Mouse (Mus musculus) brown adipose tissue, adult 24 weeks (tissue): ENCODE measurements around the gene Zfp454. TPM values are rescaled to one million over a fixed set of nuclear protein-coding genes. Genes with fewer than 3 reads are reported as not detected.

Source experiments
- H3K27ac ChIP-seq: fragments of 200-500 bp; replicated peaks from 2 replicates; pipeline ENCODE4 v1.5.1; 2012; ENCODE audit warnings: low read depth, mild to moderate bottlenecking, low read length
- H3K4me1 ChIP-seq: fragments of 200-500 bp; 2 replicates; pipeline ENCODE4 v1.6.1; 2012; ENCODE audit warnings: low read length, mixed read lengths; ENCODE audit not compliant: control insufficient read depth, insufficient read depth, insufficient read length
- H3K4me3 ChIP-seq: fragments of 200-500 bp; 2 replicates; pipeline ENCODE4 v1.5.1; 2012; ENCODE audit warnings: low read depth, mild to moderate bottlenecking, low read length, moderate library complexity; ENCODE audit not compliant: insufficient read depth
- polyA plus RNA-seq: library from polyadenylated mRNA; stranded (reverse); fragments of >200 nt; gene quantifications from 2 replicates; pipeline ENCODE4 v1.2.4, GENCODE M21; 2012; ENCODE audit not compliant: missing spikeins, insufficient read depth, insufficient read length

The Zfp454 gene
- polyA plus RNA-seq: 0.75 and 1.6 TPM in 2 replicates

GRCm38 (mm10) chr11:50887390-50888128 lies at the start of gene Zfp454:
Zfp454 (minus strand) TSS chr11:50887651.
- H3K27ac ChIP-seq: no peak within 1 kb of the TSS
- no peaks in the 10 kb centered on the region for H3K4me1 ChIP-seq
- H3K4me3 ChIP-seq: peak within 1 kb of the TSS; percentile 56

DNA sequence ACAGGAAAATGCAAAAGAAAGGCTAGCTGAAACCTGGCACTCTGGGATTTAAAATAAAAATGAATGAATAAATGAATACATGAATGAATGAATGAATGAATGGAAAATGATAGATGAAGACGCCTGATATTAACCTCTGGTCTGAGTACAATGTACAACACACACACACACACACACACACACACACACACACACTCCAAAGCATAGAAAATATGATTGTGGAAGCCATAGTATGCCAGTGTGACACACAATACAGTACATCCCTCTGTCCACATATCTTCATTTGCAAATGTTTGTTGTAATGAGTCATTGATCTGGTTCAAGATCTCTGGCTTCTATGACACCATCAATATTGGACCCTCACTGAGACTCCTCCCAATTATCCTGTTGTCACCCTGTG lies 44.6 kb upstream of the Zfp454 start:
- no peak overlapping the region for H3K27ac ChIP-seq
- no peaks in the 10 kb centered on the region; the same call in 1 of the 2 replicates for H3K4me1 ChIP-seq
- no peak overlapping the region for H3K4me3 ChIP-seq

DNA sequence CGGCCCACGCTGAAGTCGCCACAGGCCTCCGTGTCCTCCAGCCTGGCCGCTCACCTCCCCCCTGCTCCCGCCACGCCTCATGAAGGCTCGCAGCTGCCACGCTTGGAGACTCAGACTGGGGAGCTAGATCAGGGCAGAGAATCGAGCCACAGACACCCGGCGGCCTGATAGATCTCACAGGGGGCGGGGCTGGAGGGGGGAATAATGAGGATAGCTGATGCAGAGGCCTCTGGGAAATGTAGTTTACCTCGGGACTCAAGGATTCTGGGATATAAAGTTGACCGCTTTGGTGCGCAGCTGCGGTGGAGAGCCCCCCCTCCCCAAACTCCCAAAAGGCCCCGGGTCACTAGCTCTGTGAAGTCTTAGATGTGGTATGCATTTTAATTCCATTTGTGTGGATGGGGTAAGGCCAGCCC lies 44.0 kb upstream of the Zfp454 start, which contains the start of gene Zfp354b:
TSS of gene Zfp354b (minus strand) at position 183 of the 416 bp plus-strand sequence.
- H3K4me3 ChIP-seq: peak within 1 kb of the TSS; percentile 93
- no peaks in the 10 kb centered on the region; the same call in 1 of the 2 replicates for H3K4me1 ChIP-seq
- H3K27ac ChIP-seq: peak within 1 kb of the TSS; percentile 40; the same call in 1 of the 2 replicates

GRCm38 (mm10) chr11:50931021-50931420 lies 43.6 kb upstream of the Zfp454 start:
- peak overlapping the region; percentile 40; the same call in 1 of the 2 replicates for H3K27ac ChIP-seq
- H3K4me3 ChIP-seq: peak overlapping the region; percentile 93
- H3K4me1 ChIP-seq: no peaks in the 10 kb centered on the region; the same call in 1 of the 2 replicates

DNA sequence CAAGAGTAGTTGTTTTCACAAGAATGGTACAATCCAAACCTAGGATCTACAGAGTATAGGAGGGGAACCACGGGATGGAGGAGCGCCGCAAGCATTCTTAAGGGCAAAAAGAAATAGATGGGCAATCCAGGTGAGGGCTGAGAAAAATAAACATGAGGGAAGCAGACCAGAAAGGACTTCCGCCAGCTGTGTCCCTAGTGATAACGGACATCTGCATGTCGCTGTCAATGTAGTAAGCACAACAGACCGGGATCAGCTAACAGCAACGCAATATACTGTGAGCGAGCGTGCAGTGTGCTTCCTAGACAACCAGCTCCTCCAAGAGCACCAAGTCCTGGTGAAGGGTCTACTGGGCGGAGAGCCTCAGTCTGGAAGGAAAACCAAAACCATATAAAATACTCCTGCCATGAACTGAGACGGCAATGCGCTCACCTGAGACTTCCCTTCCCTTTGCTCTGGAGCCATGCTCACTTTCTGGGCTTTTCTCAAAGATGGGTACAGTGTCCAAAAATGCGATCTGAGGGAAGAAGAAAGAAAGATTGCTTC lies 43.1 kb upstream of the Zfp454 start:
- Histone ChIP-seq H3K4me3 (peak overlapping the region; percentile 93), H3K4me1 (no peaks in the 10 kb centered on the region; the same call in 1 of the 2 replicates), H3K27ac (no peak overlapping the region)

DNA sequence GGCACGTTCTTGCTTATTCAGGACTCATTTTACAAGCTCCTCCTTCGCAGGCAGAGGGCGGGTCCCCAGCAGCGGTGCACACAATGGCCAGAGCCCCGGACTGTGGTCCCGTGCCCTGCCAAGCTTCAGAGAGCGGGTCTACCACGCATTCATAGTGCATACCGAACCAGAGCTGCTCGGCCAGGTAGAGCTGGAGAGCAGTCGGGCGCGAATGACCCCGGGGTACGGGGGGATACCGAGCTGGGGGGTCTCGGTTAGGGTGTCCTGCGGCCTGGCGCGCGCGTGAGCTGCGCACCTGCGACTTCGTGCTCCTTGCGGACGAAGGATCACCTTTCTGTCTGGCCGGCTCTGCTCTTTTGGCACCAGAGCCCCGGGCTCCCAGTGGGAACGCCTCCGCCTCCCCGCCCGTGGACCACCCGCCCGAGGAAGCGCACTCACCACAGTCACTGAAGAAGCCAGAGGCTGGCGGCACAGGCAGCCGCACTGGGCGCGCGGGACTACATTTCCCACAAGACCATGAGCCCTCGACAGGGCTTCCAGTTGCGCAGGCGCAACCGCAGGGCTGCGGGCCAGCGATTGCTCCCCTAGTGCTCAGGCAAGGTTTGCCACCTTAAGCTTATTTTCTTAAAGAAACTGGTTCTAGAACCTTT lies 28.3 kb upstream of the Zfp454 start, which contains the start of gene Zfp2:
TSS of gene Zfp2 (minus strand) at position 495 of the 650 bp plus-strand sequence.
- no peaks in the 10 kb centered on the region for H3K4me1 ChIP-seq
- peak within 1 kb of the TSS; percentile 79 for H3K4me3 ChIP-seq
- no peak within 1 kb of the TSS for H3K27ac ChIP-seq

DNA sequence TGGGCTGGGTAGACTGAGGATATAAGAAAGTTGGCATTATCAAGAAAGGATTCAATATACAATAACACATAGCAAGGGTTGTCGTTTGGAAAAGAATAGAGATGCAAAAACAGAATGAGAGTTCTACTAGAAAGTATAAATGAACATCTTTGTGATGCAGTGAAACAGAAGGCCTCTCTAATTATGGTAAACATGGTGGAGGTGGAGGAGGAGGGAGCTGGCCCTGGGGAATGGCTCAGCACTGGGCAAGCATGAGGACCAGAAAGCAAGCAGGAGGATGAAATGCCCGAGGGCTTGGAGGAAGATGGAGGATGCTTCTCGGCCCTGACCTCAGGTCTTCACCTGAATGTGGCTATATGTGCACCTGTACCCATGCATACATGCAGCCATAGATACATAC lies 27.0 kb upstream of the Zfp454 start:
- no peaks in the 10 kb centered on the region for H3K4me1 ChIP-seq
- H3K4me3 ChIP-seq: no peak overlapping the region
- H3K27ac ChIP-seq: no peak overlapping the region

DNA sequence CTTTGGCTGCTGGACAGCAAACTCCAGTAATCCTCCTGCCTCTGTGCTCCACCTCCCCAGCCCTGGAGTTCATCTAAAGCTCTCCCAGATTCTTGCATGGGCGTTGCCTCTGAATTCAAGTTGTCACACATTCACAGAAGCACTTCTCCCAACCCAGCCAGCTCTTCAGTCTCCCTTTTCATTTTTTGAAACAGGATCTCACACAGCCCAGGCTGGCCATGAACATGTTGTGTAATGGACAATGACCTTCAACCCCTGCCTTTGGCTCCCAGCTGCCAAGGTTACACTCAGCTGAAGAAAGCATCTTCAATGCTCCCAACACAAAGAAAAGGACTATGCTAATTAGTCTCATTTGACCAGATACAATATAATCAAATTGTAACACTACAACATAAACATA lies 25.9 kb upstream of the Zfp454 start:
- no peaks in the 10 kb centered on the region for H3K4me1 ChIP-seq
- H3K4me3 ChIP-seq: no peak overlapping the region
- H3K27ac ChIP-seq: no peak overlapping the region

GRCm38 (mm10) chr11:50908136-50908535 lies 20.7 kb upstream of the Zfp454 start:
- no peak overlapping the region for H3K4me3 ChIP-seq
- no peaks in the 10 kb centered on the region for H3K4me1 ChIP-seq
- no peak overlapping the region for H3K27ac ChIP-seq

GRCm38 (mm10) chr11:50897359-50897758 lies 9.9 kb upstream of the Zfp454 start:
- Histone ChIP-seq H3K27ac (no peak overlapping the region), H3K4me1 (no peaks in the 10 kb centered on the region), H3K4me3 (no peak overlapping the region)

- H3K4me1 ChIP-seq: no peaks in the 10 kb centered on the region
- no peak overlapping the region for H3K27ac ChIP-seq
- H3K4me3 ChIP-seq: no peak overlapping the region
Observed at GRCm38 (mm10) chr11:50892441-50892840, 5.0 kb upstream of the Zfp454 start.

DNA sequence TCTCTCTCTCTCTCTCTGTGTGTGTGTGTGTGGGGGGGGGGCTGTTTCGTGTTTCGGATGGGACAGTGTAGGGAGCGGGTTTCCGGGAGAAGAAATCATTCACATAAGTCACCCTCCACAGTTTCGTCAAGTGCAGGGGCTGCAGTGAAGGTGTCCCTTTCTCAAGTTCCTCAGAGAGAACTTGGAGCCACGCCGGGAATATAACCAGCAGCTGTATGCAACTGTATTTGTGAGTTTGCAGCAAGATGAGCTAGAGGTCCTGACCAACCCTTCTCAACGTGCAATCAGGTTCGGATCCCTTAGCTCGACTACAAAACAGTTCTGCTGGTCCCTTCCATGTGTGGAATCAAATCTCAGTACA lies 538 bp downstream of the Zfp454 start:
- H3K4me1 ChIP-seq: no peaks in the 10 kb centered on the region
- no peak overlapping the region for H3K27ac ChIP-seq
- peak overlapping the region; percentile 56 for H3K4me3 ChIP-seq

DNA sequence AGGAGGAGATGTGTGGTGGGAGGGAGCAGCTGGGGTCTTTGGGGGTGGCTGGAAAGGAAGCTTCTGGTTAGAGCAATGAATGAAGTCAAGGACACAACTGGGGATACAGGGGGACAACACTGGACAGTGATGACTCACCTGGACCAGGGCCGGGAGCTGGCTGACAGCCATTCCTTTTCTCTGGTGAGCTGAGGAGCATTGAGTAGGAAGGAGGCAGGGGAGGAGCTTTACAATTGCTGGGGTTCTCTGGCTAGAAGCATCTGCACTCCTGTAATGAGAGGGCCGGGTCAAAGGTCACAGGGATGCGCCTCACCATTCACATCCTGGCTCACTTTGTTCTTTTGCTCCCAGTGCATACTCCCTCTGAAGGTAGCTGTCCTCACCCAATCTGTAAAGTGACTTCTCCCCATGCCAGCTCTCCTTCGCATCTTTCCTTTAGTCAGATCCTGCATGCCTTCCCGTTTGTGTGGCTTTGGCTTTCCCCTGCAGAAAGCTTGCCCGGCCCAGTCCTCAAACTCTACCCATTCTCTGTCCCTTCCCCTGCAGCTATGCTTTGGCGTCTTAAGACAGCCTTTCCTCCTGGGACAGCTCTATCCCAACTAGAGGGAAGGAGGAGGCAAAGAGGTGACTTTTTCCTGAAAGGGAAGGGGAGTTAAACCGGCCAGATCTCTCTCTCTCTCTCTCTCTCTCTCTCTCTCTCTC lies 1.1 kb downstream of the Zfp454 start:
- Histone ChIP-seq H3K27ac (no peak overlapping the region), H3K4me1 (no peaks in the 10 kb centered on the region), H3K4me3 (peak overlapping the region; percentile 56)

DNA sequence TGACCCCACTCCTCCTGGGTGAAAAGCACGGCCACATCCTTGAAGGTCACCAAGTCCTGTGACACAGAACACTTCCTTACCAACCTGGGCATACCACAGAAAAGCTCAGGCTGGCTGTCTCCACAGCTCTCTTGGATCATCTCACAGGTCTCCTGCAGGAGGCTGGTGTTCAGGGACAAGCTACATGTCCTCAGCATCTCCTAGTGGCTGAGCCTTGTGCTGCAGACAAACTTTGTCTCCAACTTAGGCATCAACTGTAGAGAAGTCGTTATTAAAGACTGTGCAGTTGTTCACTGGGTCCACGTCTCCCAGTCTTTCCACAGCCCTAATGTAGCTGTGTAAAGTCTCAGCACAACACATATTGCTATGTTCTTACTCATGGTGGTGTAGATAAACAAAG lies 3.7 kb downstream of the Zfp454 start:
- Histone ChIP-seq H3K4me1 (no peaks in the 10 kb centered on the region), H3K27ac (no peak overlapping the region), H3K4me3 (no peak overlapping the region)

- Histone ChIP-seq H3K27ac (no peak overlapping the region), H3K4me3 (no peak overlapping the region), H3K4me1 (no peaks in the 10 kb centered on the region)
Observed at GRCm38 (mm10) chr11:50878641-50879040, 8.8 kb downstream of the Zfp454 start.
